Mouse (Mus musculus) liver, postnatal 0 days (tissue): Measurements from ENCODE around the gene Erp29. TPM values are rescaled to one million over a fixed set of nuclear protein-coding genes. Genes with fewer than 3 reads are reported as not detected.
A peak's percentile ranks its signal among the peaks of the same experiment; 100 is the strongest.

Experiments used
- ATAC-seq: fragments of 200-750 bp; cut with Nextera tagmentation; 2 replicates; pipeline ENCODE4 v1.8.0; 2017; ENCODE audit warnings: mild to moderate bottlenecking, moderate library complexity
- DNase-seq: peaks from one replicate; pipeline ENCODE4 v3.0.0-alpha.2; 2016
- H3K27ac ChIP-seq: fragments of 300-500 bp; sonication (generic); 2 replicates; pipeline ENCODE4 v1.5.1; 2014; ENCODE audit warnings: antibody characterized with exemption, moderate library complexity, mild to moderate bottlenecking, low read depth
- H3K27me3 ChIP-seq: fragments of 300-500 bp; sonication (generic); 2 replicates; pipeline ENCODE4 v1.6.1; 2014; ENCODE audit warnings: low read length, control low read depth, mixed read lengths; ENCODE audit not compliant: insufficient read depth
- H3K36me3 ChIP-seq: fragments of 300-500 bp; sonication (generic); replicated peaks from 2 replicates; pipeline ENCODE4 v1.6.1; 2014; ENCODE audit warnings: mild to moderate bottlenecking, control low read depth, low read length, moderate library complexity, mixed read lengths; ENCODE audit not compliant: insufficient read depth
- H3K4me1 ChIP-seq: fragments of 300-500 bp; sonication (generic); 2 replicates; pipeline ENCODE4 v1.6.1; 2014; ENCODE audit warnings: antibody characterized with exemption, mild to moderate bottlenecking, control low read depth; ENCODE audit not compliant: insufficient read depth
- H3K4me2 ChIP-seq: fragments of 300-500 bp; sonication (generic); 2 replicates; pipeline ENCODE4 v1.6.1; 2014; ENCODE audit warnings: low read depth, mild to moderate bottlenecking, low read length, moderate library complexity, mixed read lengths
- H3K4me3 ChIP-seq: fragments of 300-500 bp; sonication (generic); 2 replicates; pipeline ENCODE4 v1.5.1; 2014; ENCODE audit warnings: low read depth, low read length
- H3K9ac ChIP-seq: fragments of 300-500 bp; sonication (generic); replicated peaks from 2 replicates; pipeline ENCODE4 v1.6.1; 2014; ENCODE audit warnings: mild to moderate bottlenecking, moderate library complexity
- H3K9me3 ChIP-seq: fragments of 300-500 bp; sonication (generic); 2 replicates; pipeline ENCODE4 v1.6.1; 2016; ENCODE audit warnings: mild to moderate bottlenecking, control low read depth, low read length, mixed read lengths
- CTCF ChIP-seq: sonication (generic); IDR thresholded peaks from 2 replicates; pipeline ENCODE4 v1.5.1; 2016; ENCODE audit warnings: antibody characterized with exemption, low read depth
- EP300 ChIP-seq: IDR thresholded peaks from 2 replicates; pipeline ENCODE4 v1.6.1; 2016; ENCODE audit warnings: antibody characterized with exemption, low read depth, mild to moderate bottlenecking
- WGBS: fragments of 180-500 bp; shearing (Covaris S2); extraction: QIAGEN DNeasy Blood & Tissue Kit; methylation state at CpG from one replicate; pipeline ENCODE4 v1.1.7; 2014; ENCODE audit not compliant: insufficient replicate concordance; 5-methylcytosine and 5-hydroxymethylcytosine counted together
- polyA plus RNA-seq: library from polyadenylated mRNA; unstranded; fragments of >200 nt; fragmentation: Nextera tagmentation; extraction: Ambion mirVana; gene quantifications from 2 replicates; pipeline ENCODE4 v1.2.1, GENCODE M21; 2015

Erp29 gene
- polyA plus RNA-seq, 1 experiment from 2014 or later, result 69.4 TPM

DNA sequence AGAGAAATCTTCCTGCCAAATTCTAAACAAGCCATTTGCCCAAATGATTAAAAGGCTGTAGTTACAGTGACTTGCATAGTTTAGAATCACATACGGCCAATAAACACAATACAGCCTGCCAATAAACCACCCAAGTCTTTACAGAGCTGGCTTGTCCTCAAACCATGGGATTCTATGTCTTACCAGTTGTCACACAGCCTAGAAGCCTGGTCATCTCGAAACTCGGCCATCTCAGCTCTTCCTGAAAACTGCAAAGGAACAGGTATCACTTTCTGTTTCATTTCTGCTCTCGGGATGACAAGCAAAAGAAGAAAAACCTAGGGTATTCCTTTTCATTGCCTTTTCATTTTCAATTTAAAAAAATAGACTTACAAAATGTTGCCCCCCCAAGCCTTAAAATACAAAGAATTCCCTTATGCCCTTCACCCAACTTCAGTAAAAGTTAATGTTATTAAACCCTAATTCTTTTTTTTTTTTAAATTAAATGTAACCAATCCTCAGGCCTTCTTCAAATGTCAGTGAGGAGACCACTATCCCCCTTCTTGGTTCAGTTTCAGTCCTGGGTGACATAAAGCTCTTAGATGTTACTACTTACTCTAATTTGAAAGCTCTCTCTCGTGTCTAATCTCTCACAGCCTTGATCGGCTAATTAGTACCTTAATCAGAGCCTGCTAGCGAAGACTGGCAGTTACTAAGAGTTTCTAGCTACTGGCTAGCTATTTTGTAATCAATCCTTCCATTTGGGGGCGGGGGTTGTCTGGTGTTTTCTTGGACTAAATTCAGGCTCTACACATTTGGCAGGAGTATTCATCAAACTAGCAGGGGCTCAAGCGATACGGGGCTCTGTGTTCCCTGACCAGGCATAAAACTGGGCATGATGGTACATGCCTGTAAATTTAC lies 68.2 kb downstream of the Erp29 start:
- DNase-seq (no peak), ATAC-seq (no peak)
- H3K9ac ChIP-seq, result peak overlapping the region; percentile 76
- H3K36me3 ChIP-seq, result peaks cover 35% of the 10 kb centered on the region
- TF ChIP-seq EP300 (no peak), CTCF (no peak)
- WGBS, result 52% methylated on average over 10 of the region's 10 CpGs
- peaks cover 13% of the 10 kb centered on the region for H3K4me1 ChIP-seq
- peak overlapping the region; percentile 79 for H3K4me2 ChIP-seq
- H3K27me3 ChIP-seq, result no peaks in the 10 kb centered on the region
- H3K27ac ChIP-seq, result peak overlapping the region; percentile 93
- peak overlapping the region; percentile 65 for H3K4me3 ChIP-seq
- no peaks in the 10 kb centered on the region for H3K9me3 ChIP-seq

DNA sequence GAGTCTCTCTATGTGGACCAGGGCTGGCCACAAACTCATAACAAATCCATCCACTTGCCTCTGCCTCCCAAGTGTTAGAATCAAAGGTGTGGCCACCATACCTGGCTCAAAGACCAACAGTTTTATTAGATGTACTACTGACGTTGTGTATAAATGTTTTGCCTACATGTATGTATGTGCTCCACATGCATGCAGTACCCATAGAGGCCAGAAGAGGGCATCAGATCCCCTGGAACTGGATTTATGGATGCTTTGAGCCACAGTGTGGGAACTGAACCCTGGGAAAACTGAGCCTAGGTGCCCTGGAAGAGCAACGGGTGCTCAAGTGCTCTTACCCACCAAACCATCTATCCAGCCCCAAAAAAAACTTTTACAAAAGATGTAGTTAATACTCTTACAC lies 71.6 kb downstream of the Erp29 start:
- Histone ChIP-seq H3K9me3 (no peaks in the 10 kb centered on the region), H3K27me3 (no peaks in the 10 kb centered on the region), H3K27ac (no peak overlapping the region), H3K4me2 (no peak overlapping the region), H3K4me3 (no peak overlapping the region), H3K9ac (no peak overlapping the region), H3K36me3 (peaks cover 60% of the 10 kb centered on the region), H3K4me1 (peaks cover 6% of the 10 kb centered on the region)
- 88% methylated on average over 2 of the region's 2 CpGs for WGBS
- DNase-seq (peak; percentile 50), ATAC-seq (no peak)
- no peak for TF ChIP-seq EP300
- TF ChIP-seq CTCF, result peak; percentile 75

DNA sequence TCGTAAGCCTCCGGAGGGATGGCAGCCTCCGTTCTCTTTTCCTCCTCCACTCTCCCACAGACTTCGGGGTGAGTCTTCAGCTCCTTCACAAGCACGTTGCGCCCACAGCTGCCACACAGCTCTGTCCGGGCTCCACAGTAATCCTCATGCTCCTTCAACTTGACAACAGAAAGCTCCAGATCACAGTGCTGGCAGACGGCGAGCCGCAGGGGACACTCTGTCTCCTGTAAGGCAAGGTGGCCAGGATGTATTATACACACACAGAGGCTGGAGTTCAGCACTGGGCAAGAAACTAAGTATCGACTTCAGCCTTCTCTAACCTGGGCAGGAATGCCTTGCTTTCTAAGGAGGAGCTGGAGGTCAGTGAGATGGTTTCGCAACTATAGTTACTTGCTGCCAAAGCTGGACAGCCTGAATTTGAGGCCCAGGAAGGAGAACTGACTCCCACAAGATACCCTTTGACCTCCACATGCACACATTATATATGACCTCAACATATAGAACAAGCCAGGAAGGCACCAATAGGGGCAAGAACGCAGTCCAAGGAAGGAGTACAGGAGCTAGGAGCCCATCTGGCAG lies 73.5 kb downstream of the Erp29 start:
- no peak for DNase-seq
- H3K36me3 ChIP-seq, result peaks cover 76% of the 10 kb centered on the region

More for the DNA sequence above, 73.5 kb downstream of the Erp29 start:
- peaks cover 2% of the 10 kb centered on the region for H3K4me1 ChIP-seq
- H3K4me3 ChIP-seq, result no peak overlapping the region
- H3K9ac ChIP-seq, result no peak overlapping the region
- H3K9me3 ChIP-seq, result no peaks in the 10 kb centered on the region
- ATAC-seq, result no peak
- H3K4me2 ChIP-seq, result no peak overlapping the region
- WGBS, result 87% methylated on average over 13 of the region's 13 CpGs
- no peaks in the 10 kb centered on the region for H3K27me3 ChIP-seq
- TF ChIP-seq CTCF, result no peak
- no peak for TF ChIP-seq EP300
- no peak overlapping the region for H3K27ac ChIP-seq

Other genes starting within 250 kb of the Erp29 start
- gene Rpl6, start 248.0 kb downstream of the Erp29 start, polyA plus RNA-seq, result 315 and 325 TPM in 2 replicates
- gene Hectd4, start 232.3 kb downstream of the Erp29 start, polyA plus RNA-seq, result 3.3 and 3.6 TPM in 2 replicates
- 28.6 and 30.6 TPM in 2 replicates for gene Trafd1, start 66.9 kb downstream of the Erp29 start, polyA plus RNA-seq
- gene Naa25, start 54.6 kb downstream of the Erp29 start, polyA plus RNA-seq, result 12.5 and 12.9 TPM in 2 replicates
- 0.86 TPM in 2 replicates for gene Tmem116, start 613 bp downstream of the Erp29 start, polyA plus RNA-seq
- not detected in 2 replicates for gene Adam1b, start 50.9 kb upstream of the Erp29 start, polyA plus RNA-seq
- gene Adam1a, start 93.0 kb upstream of the Erp29 start, polyA plus RNA-seq, result 0.15 and 0.25 TPM in 2 replicates
- not detected in 2 replicates for gene Gm42878, start 93.0 kb upstream of the Erp29 start, polyA plus RNA-seq
- gene Mapkapk5, start 93.4 kb upstream of the Erp29 start, polyA plus RNA-seq, result 15.5 and 18.1 TPM in 2 replicates
- 395 and 411 TPM in 2 replicates for gene Aldh2, start 141.3 kb upstream of the Erp29 start, polyA plus RNA-seq
- gene Acad12, start 166.4 kb upstream of the Erp29 start, polyA plus RNA-seq, result 1.6 and 2.1 TPM in 2 replicates
- 5.9 and 6.5 TPM in 2 replicates for gene Acad10, start 208.0 kb upstream of the Erp29 start, polyA plus RNA-seq
- 37.9 and 41.0 TPM in 2 replicates for gene Brap, start 208.1 kb upstream of the Erp29 start, polyA plus RNA-seq